Mouse (Mus musculus): ENCODE results near the gene Eps8l1. TPM values are rescaled to one million over a fixed set of nuclear protein-coding genes. Genes with fewer than 3 reads are reported as not detected.

Gene Eps8l1
- polyA plus RNA-seq, 1 experiment from 2014 or later: 8.2 TPM

DNA sequence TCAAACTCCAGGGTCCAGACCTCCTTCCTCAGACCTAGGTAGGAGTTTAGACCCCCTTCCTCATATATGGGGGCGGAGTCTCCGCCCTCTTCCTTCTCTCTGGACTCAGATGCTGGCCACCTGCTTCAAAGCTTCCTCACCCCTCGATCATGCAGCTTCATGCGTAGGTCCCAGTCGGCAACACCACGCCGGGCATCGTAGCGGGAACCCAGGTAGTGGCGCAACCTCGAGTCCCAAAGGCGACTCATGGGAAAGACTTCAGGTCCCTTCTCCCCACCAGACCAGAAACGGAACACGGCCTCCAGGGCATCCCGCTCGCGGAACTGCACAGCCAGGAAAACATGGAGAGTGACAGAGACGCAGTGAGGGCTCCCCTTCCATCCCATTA lies 66.8 kb downstream of the Eps8l1 start:
- peaks cover 11% of the 10 kb centered on the region for H3K27me3 ChIP-seq
- no peak overlapping the region for H3K27ac ChIP-seq
- 0 out of 2 replicates have a peak overlapping the region, but pooled peaks have one; percentile 33 for H3K4me3 ChIP-seq (replicated peaks)
- no peaks in the 10 kb centered on the region for H3K9me3 ChIP-seq
- ATAC-seq: no peak; the same call in 1 of the 2 replicates
- peaks cover 24% of the 10 kb centered on the region for H3K4me1 ChIP-seq (replicated peaks)
- peak overlapping the region; percentile 55 for H3K4me2 ChIP-seq (replicated peaks)
- no peak overlapping the region for H3K9ac ChIP-seq (replicated peaks)
- 55% methylated on average over 18 of the region's 18 CpGs for WGBS
- H3K36me3 ChIP-seq: no peaks in the 10 kb centered on the region

Small RNA genes lying within 50 kb of the gene (microRNA-seq; reads per million reads assigned to microRNA genes)
- gene Gm24605: not detected

Other genes starting within 250 kb of the Eps8l1 start
- gene Lilra5, start 222.9 kb upstream of the Eps8l1 start, polyA plus RNA-seq (2015; fragmentation: Nextera tagmentation; extraction: Ambion mirVana): not detected in 2 replicates
- not detected in 2 replicates for gene Ncr1, start 123.0 kb upstream of the Eps8l1 start, polyA plus RNA-seq (2015; fragmentation: Nextera tagmentation; extraction: Ambion mirVana)
- 0.09 TPM in 1 of 2 replicates, not detected in the other for gene Gp6, start 62.9 kb upstream of the Eps8l1 start, polyA plus RNA-seq (2015; fragmentation: Nextera tagmentation; extraction: Ambion mirVana)
- gene Rdh13, start 15.0 kb upstream of the Eps8l1 start, polyA plus RNA-seq (2015; fragmentation: Nextera tagmentation; extraction: Ambion mirVana): 37.9 and 41.6 TPM in 2 replicates
- 34.9 and 51.9 TPM in 2 replicates for gene Ppp1r12c, start 41.0 kb downstream of the Eps8l1 start, polyA plus RNA-seq (2015; fragmentation: Nextera tagmentation; extraction: Ambion mirVana)
- gene Tnnt1, start 55.7 kb downstream of the Eps8l1 start, polyA plus RNA-seq (2015; fragmentation: Nextera tagmentation; extraction: Ambion mirVana): 5.4 and 6.3 TPM in 2 replicates
- 1.4 and 2.3 TPM in 2 replicates for gene Tnni3, start 63.6 kb downstream of the Eps8l1 start, polyA plus RNA-seq (2015; fragmentation: Nextera tagmentation; extraction: Ambion mirVana)
- 1.5 and 2.3 TPM in 2 replicates for gene Dnaaf3, start 71.8 kb downstream of the Eps8l1 start, polyA plus RNA-seq (2015; fragmentation: Nextera tagmentation; extraction: Ambion mirVana)
- 92.2 and 97.8 TPM in 2 replicates for gene Syt5, start 86.9 kb downstream of the Eps8l1 start, polyA plus RNA-seq (2015; fragmentation: Nextera tagmentation; extraction: Ambion mirVana)
- 0.35 and 0.67 TPM in 2 replicates for gene Ptprh, start 143.4 kb downstream of the Eps8l1 start, polyA plus RNA-seq (2015; fragmentation: Nextera tagmentation; extraction: Ambion mirVana)
- 3.8 and 3.9 TPM in 2 replicates for gene Tmem86b, start 170.7 kb downstream of the Eps8l1 start, polyA plus RNA-seq (2015; fragmentation: Nextera tagmentation; extraction: Ambion mirVana)
- gene Ppp6r1, start 198.3 kb downstream of the Eps8l1 start, polyA plus RNA-seq (2015; fragmentation: Nextera tagmentation; extraction: Ambion mirVana): 9.2 and 11.4 TPM in 2 replicates
- gene Hspbp1, start 224.4 kb downstream of the Eps8l1 start, polyA plus RNA-seq (2015; fragmentation: Nextera tagmentation; extraction: Ambion mirVana): 122 and 123 TPM in 2 replicates
- 6.8 and 7.6 TPM in 2 replicates for gene Brsk1, start 229.9 kb downstream of the Eps8l1 start, polyA plus RNA-seq (2015; fragmentation: Nextera tagmentation; extraction: Ambion mirVana)